Mouse (Mus musculus): ENCODE data around the gene Ctdnep1.
A peak's percentile ranks its signal among the peaks of the same experiment; 100 is the strongest.

Gene Ctdnep1

DNA sequence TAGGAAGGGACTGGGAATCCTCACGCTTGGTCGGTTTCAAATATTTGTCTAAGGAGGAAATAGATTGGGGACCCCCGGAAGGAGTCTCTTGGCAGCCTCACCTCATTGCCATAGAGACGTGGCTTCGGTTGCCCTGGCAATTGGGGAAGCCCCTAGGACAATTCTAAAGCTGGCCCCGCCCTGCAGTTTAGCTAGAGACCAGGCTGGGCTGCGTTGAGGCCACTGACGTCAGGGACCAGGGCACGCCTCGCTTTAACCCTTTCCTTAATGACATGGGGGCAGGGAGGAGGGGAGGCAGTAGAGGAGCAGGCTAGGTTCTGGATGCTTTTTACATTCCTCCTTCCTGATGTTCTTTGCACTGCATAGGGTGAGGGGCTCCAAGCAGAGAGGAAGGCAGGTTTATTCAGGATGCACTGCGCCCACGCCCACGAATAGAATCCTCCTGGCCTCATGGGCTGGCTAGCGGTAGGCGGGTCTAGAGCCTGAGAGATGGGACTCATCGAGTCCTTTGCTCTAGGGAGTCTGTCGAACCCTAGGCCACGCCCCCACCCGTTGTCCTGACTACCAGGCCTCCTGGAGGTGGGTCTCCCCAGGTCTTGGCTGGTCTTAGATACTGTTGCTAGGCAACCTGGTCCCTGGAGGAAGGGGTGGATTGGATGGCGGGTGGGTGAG lies 48.3 kb downstream of the Ctdnep1 start:
- DNase-seq (ENCODE audit: low read depth, low spot score) = peak; percentile 91

DNA sequence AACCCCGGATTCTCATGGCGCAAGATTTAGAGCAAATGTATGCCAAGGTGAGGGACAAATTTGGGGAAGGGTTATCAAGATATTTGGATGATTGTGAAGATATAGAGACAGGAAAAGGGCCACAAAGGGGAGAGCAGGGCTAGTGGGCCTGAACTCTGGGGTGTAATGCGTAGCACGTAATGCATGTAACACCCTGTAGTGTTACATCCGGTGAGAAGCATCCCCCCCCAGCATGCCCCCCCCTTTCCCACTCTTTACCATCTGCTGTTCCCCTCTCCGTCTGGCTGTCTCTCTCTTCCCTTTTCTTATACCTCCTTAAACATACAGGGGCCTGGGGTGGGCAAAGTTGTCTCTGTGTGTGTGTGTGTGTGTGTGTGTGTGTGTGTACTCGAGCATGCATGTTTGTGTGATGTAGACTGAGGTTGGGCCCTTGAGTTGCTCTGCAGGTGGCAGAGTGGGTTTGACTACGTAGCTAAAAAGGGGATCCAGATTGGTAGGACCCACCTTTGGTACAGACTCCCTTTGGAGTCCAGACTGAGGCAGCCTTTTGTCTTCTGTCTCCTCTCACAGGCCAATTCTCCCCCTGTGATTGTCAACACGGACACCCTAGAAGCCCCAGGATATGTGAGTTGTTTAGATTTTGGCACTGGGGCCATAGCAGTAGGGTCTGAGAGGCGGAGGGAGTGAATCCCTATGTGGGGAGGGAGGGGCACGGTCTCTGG lies 49.0 kb downstream of the Ctdnep1 start:
- DNase-seq (ENCODE audit: low read depth, low spot score) = no peak

DNA sequence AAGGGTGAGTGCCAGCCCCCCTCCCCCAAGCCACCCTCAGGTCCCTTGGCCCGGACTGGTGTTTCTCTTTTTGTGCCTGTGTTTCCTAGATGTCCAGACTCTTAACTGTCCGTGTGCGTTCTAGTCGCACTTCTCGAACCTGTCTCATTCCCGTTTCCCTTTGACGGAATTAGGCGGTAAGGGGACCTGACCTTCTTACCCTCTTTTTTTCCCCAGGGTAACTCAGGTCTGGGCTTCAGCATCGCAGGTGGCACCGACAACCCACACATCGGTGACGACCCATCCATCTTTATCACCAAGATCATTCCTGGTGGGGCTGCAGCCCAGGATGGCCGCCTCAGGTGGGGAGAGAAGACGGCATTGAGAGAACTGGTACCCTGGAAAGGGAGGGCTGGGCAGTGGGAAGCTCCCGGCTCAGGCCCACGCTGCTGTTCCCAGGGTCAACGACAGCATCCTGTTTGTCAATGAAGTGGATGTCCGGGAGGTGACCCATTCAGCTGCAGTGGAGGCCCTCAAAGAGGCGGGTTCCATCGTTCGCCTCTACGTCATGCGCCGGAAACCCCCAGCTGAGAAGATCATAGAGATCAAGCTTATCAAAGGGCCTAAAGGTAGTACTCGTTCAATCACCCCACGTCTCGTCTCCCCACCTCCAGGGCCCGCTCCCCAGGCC lies 49.8 kb downstream of the Ctdnep1 start:
- no peak for DNase-seq (ENCODE audit: low read depth, low spot score)

DNA sequence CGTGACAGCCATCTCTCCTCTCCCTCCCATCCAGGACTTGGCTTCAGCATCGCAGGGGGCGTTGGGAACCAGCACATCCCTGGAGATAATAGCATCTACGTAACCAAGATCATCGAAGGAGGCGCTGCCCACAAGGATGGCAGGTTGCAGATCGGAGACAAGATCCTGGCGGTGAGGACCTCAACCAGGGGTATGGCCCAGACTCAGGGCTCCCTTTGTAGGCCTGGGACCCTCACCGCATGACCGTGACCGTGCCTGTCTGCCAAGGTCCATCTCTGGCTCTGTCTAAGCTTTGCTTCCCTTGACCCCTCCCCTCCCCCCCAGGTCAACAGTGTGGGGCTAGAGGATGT lies 50.3 kb downstream of the Ctdnep1 start:
- DNase-seq (ENCODE audit: low read depth, low spot score) = no peak

DNA sequence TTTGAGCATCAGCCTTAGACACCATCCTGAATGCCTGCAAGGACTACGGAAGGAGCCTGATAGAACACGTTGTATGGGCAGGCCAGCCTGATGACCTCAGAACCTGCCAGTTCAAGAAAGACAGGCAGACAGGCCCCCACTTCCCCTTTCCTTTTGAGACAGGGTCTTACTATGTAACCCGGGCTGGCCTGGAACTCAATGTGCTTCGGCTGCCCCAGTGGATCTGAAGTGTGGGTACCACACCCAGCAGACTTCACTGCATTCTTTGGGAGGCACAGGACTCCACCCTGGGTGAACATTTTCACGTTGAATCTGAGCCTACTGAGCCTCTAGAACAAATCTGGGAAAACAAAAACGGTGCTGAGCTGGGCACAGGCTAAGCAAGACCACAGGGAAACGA lies 57.2 kb downstream of the Ctdnep1 start:
- DNase-seq (ENCODE audit: low read depth, low spot score) = no peak

DNA sequence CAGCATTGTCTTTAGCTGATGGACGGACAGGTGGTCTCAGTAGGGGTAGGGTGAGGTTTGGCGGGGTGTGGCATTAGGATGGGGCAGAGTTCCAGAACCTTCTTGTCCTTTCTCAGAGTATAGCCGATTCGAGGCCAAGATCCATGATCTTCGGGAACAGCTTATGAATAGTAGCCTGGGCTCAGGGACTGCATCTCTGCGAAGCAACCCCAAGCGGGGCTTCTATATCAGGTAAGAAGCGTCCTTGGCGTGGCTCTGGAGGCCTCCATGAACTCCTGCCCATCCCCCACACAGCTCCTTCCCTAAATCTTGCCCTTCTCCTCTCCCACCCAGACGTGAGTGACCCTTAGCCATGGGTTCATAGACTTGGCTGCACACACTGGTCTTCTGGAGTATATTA lies 58.7 kb downstream of the Ctdnep1 start:
- DNase-seq (ENCODE audit: low read depth, low spot score) = no peak

DNA sequence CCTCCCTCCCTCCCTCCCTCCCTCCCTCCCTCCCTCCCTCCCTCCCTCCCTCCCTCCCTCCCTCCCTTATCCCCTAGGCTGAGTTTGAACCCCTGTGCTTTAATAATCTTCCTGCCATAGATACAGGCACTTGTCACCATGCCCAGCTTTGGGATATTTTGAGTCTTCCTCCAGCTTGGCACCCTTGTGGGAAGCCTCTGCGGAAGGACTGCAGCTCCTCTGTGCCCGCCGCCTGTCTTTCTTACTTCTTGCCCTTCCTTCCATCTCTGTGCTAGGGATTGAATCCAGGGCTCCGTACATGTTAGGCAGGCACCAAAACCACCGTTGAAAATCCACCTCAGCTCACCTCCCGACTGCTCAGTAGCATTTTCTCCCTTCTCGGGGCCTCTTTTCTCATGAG lies 59.2 kb downstream of the Ctdnep1 start:
- no peak for DNase-seq (ENCODE audit: low read depth, low spot score)

Data from forelimb bud, embryonic 11.5 days (tissue).